8 mouse cellular contexts compared by ENCODE assay signal in genomic region chr8:70352000-70352384, GRCm38 (mm10). TPM values are rescaled to one million over a fixed set of nuclear protein-coding genes. Genes with fewer than 3 reads are reported as not detected.
A peak's percentile ranks its signal among the peaks of the same experiment; 100 is the strongest.
DNase-seq lines count a peak whose midpoint lies in the region; ATAC-seq and TF ChIP-seq lines count a peak whose summit lies in the region.
"Had no signal": no experiment of that assay in that cellular context is flagged by ENCODE, and none has a peak within 500 bp of the region (broad histone marks: within the 10 kb centered on the region; RNA-seq: fewer than 3 reads in every experiment).

No protein-coding gene starts in this region.

- H3K4me3 ChIP-seq in lung, embryonic 15.5 days, result peak overlapping the region; percentile 89
- H3K4me3 ChIP-seq in erythroblast, embryonic 14.5 days (replicated peaks), result peak overlapping the region; percentile 89
- H3K4me3 ChIP-seq in limb, embryonic 11.5 days (ENCODE audit: low read depth, low read length), result peak overlapping the region; percentile 95
- peak overlapping the region; percentile 89 for H3K4me3 ChIP-seq in small intestine, adult 2 months (ENCODE audit: low read depth, low read length)

- WGBS in lung, embryonic 15.5 days, result 10% methylated on average over 3 of the region's 3 CpGs
- 24% methylated on average over 3 of the region's 3 CpGs for whole genome bisulfite sequencing in limb, embryonic 11.5 days
- 10% methylated on average over 3 of the region's 3 CpGs for WGBS in small intestine, adult 2 months

- H3K9me3 ChIP-seq in lung, embryonic 15.5 days, result no peaks in the 10 kb centered on the region
- H3K9me3 ChIP-seq in erythroblast, embryonic 14.5 days (ENCODE audit: control insufficient read depth, low read length), result peaks cover 2% of the 10 kb centered on the region; the same call in 1 of the 2 replicates
- no peaks in the 10 kb centered on the region for H3K9me3 ChIP-seq in limb, embryonic 11.5 days (ENCODE audit: control insufficient read depth, low read length)

- no peak for TF ChIP-seq POLR2A in small intestine, adult 2 months (IDR thresholded peaks at IDR 0.05; ENCODE audit: low read depth, low read length)

- no peak for TF ChIP-seq CTCF in small intestine, adult 2 months (IDR thresholded peaks at IDR 0.05; ENCODE audit: extremely low read depth, insufficient read length, insufficient replicate concordance, low read depth, low read length)

- no peak for ATAC-seq in lung, embryonic 15.5 days (ENCODE audit: borderline replicate concordance, extremely low read depth, low FRiP score, low TSS enrichment)
- ATAC-seq in limb, embryonic 11.5 days (ENCODE audit: insufficient number of reproducible peaks, low FRiP score, low TSS enrichment, low read depth), result no peak

- peaks cover 14% of the 10 kb centered on the region for H3K36me3 ChIP-seq in lung, embryonic 15.5 days
- H3K36me3 ChIP-seq in erythroblast, embryonic 14.5 days (ENCODE audit: control insufficient read depth), result peaks cover 52% of the 10 kb centered on the region
- peaks cover 6% of the 10 kb centered on the region; the same call in 1 of the 2 replicates for H3K36me3 ChIP-seq in limb, embryonic 11.5 days (ENCODE audit: control insufficient read depth, insufficient read depth, low read length)
- peaks cover 6% of the 10 kb centered on the region; the same call in 1 of the 2 replicates for H3K36me3 ChIP-seq in small intestine, adult 2 months (ENCODE audit: control insufficient read depth, insufficient read depth, low read length)

- H3K4me2 ChIP-seq in lung, embryonic 15.5 days, result peak overlapping the region; percentile 95
- H3K4me2 ChIP-seq in limb, embryonic 11.5 days (ENCODE audit: low read depth, severe bottlenecking), result peak overlapping the region; percentile 100

- H3K27ac ChIP-seq in lung, embryonic 15.5 days, result peak overlapping the region; percentile 94; the same call in 1 of the 2 replicates
- no peak overlapping the region for H3K27ac ChIP-seq in limb, embryonic 11.5 days (replicated peaks; ENCODE audit: low read depth, low read length)
- peak overlapping the region; percentile 26 for H3K27ac ChIP-seq in small intestine, adult 2 months (ENCODE audit: insufficient read depth, low read depth, low read length)

- peak overlapping the region; percentile 97 for H3K9ac ChIP-seq in lung, embryonic 15.5 days
- peak overlapping the region; percentile 98 for H3K9ac ChIP-seq in limb, embryonic 11.5 days (ENCODE audit: low read length)

- H3K4me1 ChIP-seq in lung, embryonic 15.5 days, result peaks cover 48% of the 10 kb centered on the region
- H3K4me1 ChIP-seq in erythroblast, embryonic 14.5 days (ENCODE audit: control insufficient read depth), result peaks cover 88% of the 10 kb centered on the region
- H3K4me1 ChIP-seq in limb, embryonic 11.5 days (ENCODE audit: control insufficient read depth, insufficient read depth, low read length), result peaks cover 23% of the 10 kb centered on the region
- H3K4me1 ChIP-seq in small intestine, adult 2 months (ENCODE audit: control insufficient read depth, insufficient read depth, insufficient read length, low read length), result peaks cover 52% of the 10 kb centered on the region

- no peak for DNase-seq in lung, postnatal 10 days
- DNase-seq in limb, embryonic 11.5 days (ENCODE audit: low spot score), result no peak
- DNase-seq in thymus, postnatal 4 days, result no peak
- no peak for DNase-seq in gastrocnemius, adult 18-20 months (ENCODE audit: low spot score)
- DNase-seq: adrenal gland, adult 8-10 months had no signal

- H3K27me3 ChIP-seq in lung, embryonic 15.5 days, result no peaks in the 10 kb centered on the region
- no peaks in the 10 kb centered on the region for H3K27me3 ChIP-seq in erythroblast, embryonic 14.5 days (ENCODE audit: control insufficient read depth)
- H3K27me3 ChIP-seq in limb, embryonic 11.5 days (ENCODE audit: control insufficient read depth, insufficient read depth, low read length), result no peaks in the 10 kb centered on the region
- H3K27me3 ChIP-seq in small intestine, adult 2 months (ENCODE audit: control insufficient read depth, insufficient read depth, low read length), result no peaks in the 10 kb centered on the region

RNA-seq across cellular contexts. Expression of gene Upf1, which starts 1.1 kb away (rescaled TPM):
- 17.3 and 19.6 TPM in 2 replicates for polyA plus RNA-seq in lung, embryonic 15.5 days (2015; fragmentation: Nextera tagmentation; extraction: Ambion mirVana)
- polyA plus RNA-seq in erythroblast, embryonic 14.5 days (2012), result 18.7 and 18.9 TPM in 2 replicates
- 23.2 and 25.1 TPM in 2 replicates for polyA plus RNA-seq in limb, embryonic 11.5 days (2014; fragmentation: Nextera tagmentation; extraction: Ambion mirVana)
- polyA plus RNA-seq in small intestine, adult 2 months (2012; rRNA removed), result 29.1 and 43.8 TPM in 2 replicates
- total RNA-seq in gastrocnemius, adult 18-20 months (2021), result 10 to 100 TPM; 29.8 to 31.1 TPM

RNA-seq across cellular contexts. Expression of gene Comp, which starts 21.4 kb away (rescaled TPM):
- 0.46 and 0.70 TPM in 2 replicates for polyA plus RNA-seq in lung, embryonic 15.5 days (2015; fragmentation: Nextera tagmentation; extraction: Ambion mirVana)
- not detected in 2 replicates for polyA plus RNA-seq in erythroblast, embryonic 14.5 days (2012)
- polyA plus RNA-seq in limb, embryonic 11.5 days (2014; fragmentation: Nextera tagmentation; extraction: Ambion mirVana), result 0.43 and 0.50 TPM in 2 replicates
- polyA plus RNA-seq in small intestine, adult 2 months (2012; rRNA removed), result 0.13 and 1.2 TPM in 2 replicates
- total RNA-seq in gastrocnemius, adult 18-20 months (2021), result 10 to 100 TPM in 1 of 2 experiments, 1 to 10 TPM in 1; 6.9 to 14.9 TPM

RNA-seq across cellular contexts. Expression of gene Gdf1, which starts 22.4 kb away (rescaled TPM):
- polyA plus RNA-seq in lung, embryonic 15.5 days (2015; fragmentation: Nextera tagmentation; extraction: Ambion mirVana), result 1.0 TPM in 2 replicates
- 0.10 and 0.13 TPM in 2 replicates for polyA plus RNA-seq in erythroblast, embryonic 14.5 days (2012)
- 2.9 and 4.2 TPM in 2 replicates for polyA plus RNA-seq in limb, embryonic 11.5 days (2014; fragmentation: Nextera tagmentation; extraction: Ambion mirVana)
- 1.1 and 1.6 TPM in 2 replicates for polyA plus RNA-seq in small intestine, adult 2 months (2012; rRNA removed)
- total RNA-seq in gastrocnemius, adult 18-20 months (2021), result 1 to 10 TPM; 1.9 to 2.1 TPM

RNA-seq across cellular contexts. Expression of gene Cers1, which starts 36.4 kb away (rescaled TPM):
- 3.1 and 3.3 TPM in 2 replicates for polyA plus RNA-seq in lung, embryonic 15.5 days (2015; fragmentation: Nextera tagmentation; extraction: Ambion mirVana)
- 0.06 TPM in 1 of 2 replicates, not detected in the other for polyA plus RNA-seq in erythroblast, embryonic 14.5 days (2012)
- 4.7 and 6.0 TPM in 2 replicates for polyA plus RNA-seq in limb, embryonic 11.5 days (2014; fragmentation: Nextera tagmentation; extraction: Ambion mirVana)
- polyA plus RNA-seq in small intestine, adult 2 months (2012; rRNA removed), result 0.27 and 0.89 TPM in 2 replicates
- total RNA-seq in gastrocnemius, adult 18-20 months (2021), result 10 to 100 TPM; 13.4 to 15.9 TPM

RNA-seq across cellular contexts. Expression of gene Cope, which starts 49.7 kb away (rescaled TPM):
- polyA plus RNA-seq in lung, embryonic 15.5 days (2015; fragmentation: Nextera tagmentation; extraction: Ambion mirVana), result 332 and 336 TPM in 2 replicates
- polyA plus RNA-seq in erythroblast, embryonic 14.5 days (2012), result 32.6 and 34.2 TPM in 2 replicates
- 263 and 281 TPM in 2 replicates for polyA plus RNA-seq in limb, embryonic 11.5 days (2014; fragmentation: Nextera tagmentation; extraction: Ambion mirVana)
- 466 and 753 TPM in 2 replicates for polyA plus RNA-seq in small intestine, adult 2 months (2012; rRNA removed)
- total RNA-seq in gastrocnemius, adult 18-20 months (2021), result 100 to 1,000 TPM; 133 to 135 TPM
